Mouse (Mus musculus): ENCODE data around the gene Il27.
"Not testable (repeated sequence)": the region's sequence is repeated elsewhere in the genome, so short reads cannot be mapped to it uniquely, and the experiment has no call there.

Gene Il27

GRCm38 (mm10) chr7:126594862-126595561 lies at the start of gene Il27:
Gene Il27 (minus strand): TSS chr7:126594941.
- in situ Hi-C loops (cut with MboI; ENCODE audit: low sequenced_read_pairs) = loop anchor here (5.0 kb wide), 1 partner anchor 32 kb away; no protein-coding TSS in a partner anchor

GRCm38 (mm10) chr7:126644345-126644744 lies 49.6 kb upstream of the Il27 start:
- in situ Hi-C loops (cut with MboI; ENCODE audit: low sequenced_read_pairs) = no loop called here

GRCm38 (mm10) chr7:126643244-126643617 lies 48.5 kb upstream of the Il27 start:
- in situ Hi-C loops (cut with MboI; ENCODE audit: low sequenced_read_pairs) = not testable (repeated sequence)

- in situ Hi-C loops (cut with MboI; ENCODE audit: low sequenced_read_pairs) = no loop called here
These were observed 48.0 kb upstream of the Il27 start for GRCm38 (mm10) chr7:126642545-126643243.

- in situ Hi-C loops (cut with MboI; ENCODE audit: low sequenced_read_pairs) = loop anchor here (10.0 kb wide), 1 partner anchor 62 kb away; no protein-coding TSS in a partner anchor
These were observed 42.2 kb upstream of the Il27 start for GRCm38 (mm10) chr7:126636733-126637520.

GRCm38 (mm10) chr7:126635375-126635774 lies 40.6 kb upstream of the Il27 start:
- in situ Hi-C loops (cut with MboI; ENCODE audit: low sequenced_read_pairs) = loop anchor here (10.0 kb wide), 1 partner anchor 61 kb away; no protein-coding TSS in a partner anchor

- in situ Hi-C loops (cut with MboI; ENCODE audit: low sequenced_read_pairs) = loop anchor here (10.0 kb wide), 1 partner anchor 58 kb away; no protein-coding TSS in a partner anchor
These were observed 37.7 kb upstream of the Il27 start for GRCm38 (mm10) chr7:126632478-126632877.

GRCm38 (mm10) chr7:126630824-126631518 lies 36.2 kb upstream of the Il27 start, which contains the start of gene Nupr1:
Gene Nupr1 (minus strand): TSS chr7:126630861.
- in situ Hi-C loops (cut with MboI; ENCODE audit: low sequenced_read_pairs) = loop anchor here (10.0 kb wide), 1 partner anchor 56 kb away; no protein-coding TSS in a partner anchor

- in situ Hi-C loops (cut with MboI; ENCODE audit: low sequenced_read_pairs) = loop anchor here (5.0 to 10.0 kb wide), 2 partner anchors 38 to 55 kb away; partner anchors contain the start of gene Il27
These were observed 35.2 kb upstream of the Il27 start for GRCm38 (mm10) chr7:126629915-126630314.

- in situ Hi-C loops (cut with MboI; ENCODE audit: low sequenced_read_pairs) = loop anchor here (5.0 kb wide), 1 partner anchor 36 kb away; the partner anchor contains the start of gene Il27
These were observed 33.4 kb upstream of the Il27 start for GRCm38 (mm10) chr7:126628111-126628510.

- in situ Hi-C loops (cut with MboI; ENCODE audit: low sequenced_read_pairs) = loop anchor here (5.0 kb wide), 1 partner anchor 34 kb away; the partner anchor contains the start of gene Il27
These were observed 31.3 kb upstream of the Il27 start for GRCm38 (mm10) chr7:126625807-126626600.

GRCm38 (mm10) chr7:126625369-126625768 lies 30.6 kb upstream of the Il27 start:
- in situ Hi-C loops (cut with MboI; ENCODE audit: low sequenced_read_pairs) = loop anchor here (5.0 kb wide), 1 partner anchor 33 kb away; the partner anchor contains the start of gene Il27

GRCm38 (mm10) chr7:126624774-126625173 lies 30.0 kb upstream of the Il27 start:
- in situ Hi-C loops (cut with MboI; ENCODE audit: low sequenced_read_pairs) = loop anchor here (5.0 kb wide), 1 partner anchor 32 kb away; the partner anchor contains the start of gene Il27

GRCm38 (mm10) chr7:126623381-126623780 lies 28.6 kb upstream of the Il27 start:
- in situ Hi-C loops (cut with MboI; ENCODE audit: low sequenced_read_pairs) = no loop called here

GRCm38 (mm10) chr7:126621452-126622359 lies 27.0 kb upstream of the Il27 start:
- in situ Hi-C loops (cut with MboI; ENCODE audit: low sequenced_read_pairs) = no loop called here

GRCm38 (mm10) chr7:126619559-126620275 lies 25.0 kb upstream of the Il27 start:
- in situ Hi-C loops (cut with MboI; ENCODE audit: low sequenced_read_pairs) = no loop called here

- in situ Hi-C loops (cut with MboI; ENCODE audit: low sequenced_read_pairs) = no loop called here
These were observed 22.0 kb upstream of the Il27 start for GRCm38 (mm10) chr7:126616707-126617106.

GRCm38 (mm10) chr7:126612736-126613135 lies 18.0 kb upstream of the Il27 start:
- in situ Hi-C loops (cut with MboI; ENCODE audit: low sequenced_read_pairs) = no loop called here
